Comparison of ENCODE assay signal across 14 mouse cellular contexts in genomic region chr14:56903039-56903438, GRCm38 (mm10).
"Had no signal": no experiment of that assay in that cellular context is flagged by ENCODE, and none has a peak within 500 bp of the region (broad histone marks: within the 10 kb centered on the region; RNA-seq: fewer than 3 reads in every experiment).

No protein-coding gene starts in this region.

- H3K9me3 ChIP-seq: limb, embryonic 15.5 days; liver, embryonic 15.5 days; lung, embryonic 15.5 days; midbrain, embryonic 12.5 days had no signal

- H3K4me1 ChIP-seq: limb, embryonic 15.5 days; lung, embryonic 15.5 days; midbrain, embryonic 12.5 days had no signal

- ATAC-seq: inflammation-experienced regulatory T-cells, adult 6 months; intestine, postnatal 0 days had no signal

- H3K27ac ChIP-seq: kidney, postnatal 0 days; limb, embryonic 15.5 days; liver, embryonic 15.5 days; lung, embryonic 15.5 days; midbrain, embryonic 12.5 days had no signal

- DNase-seq: kidney, adult 9 months; kidney, postnatal 36 days; layer of hippocampus, adult 9-11 months; layer of hippocampus, postnatal 36 days; spleen, adult 18-20 months; thymus, postnatal 36 days had no signal

- H3K4me2 ChIP-seq: limb, embryonic 15.5 days; liver, embryonic 15.5 days; lung, embryonic 15.5 days; midbrain, embryonic 12.5 days had no signal

- H3K27me3 ChIP-seq: limb, embryonic 15.5 days; liver, embryonic 15.5 days; lung, embryonic 15.5 days; midbrain, embryonic 12.5 days had no signal

- H3K9ac ChIP-seq: limb, embryonic 15.5 days; liver, embryonic 15.5 days; lung, embryonic 15.5 days; midbrain, embryonic 12.5 days had no signal

- H3K4me3 ChIP-seq: limb, embryonic 15.5 days; liver, embryonic 15.5 days; lung, embryonic 15.5 days; midbrain, embryonic 12.5 days; myocyte had no signal
